Mouse (Mus musculus) CH12.LX (cell line): ENCODE data around the gene BC049715. TPM values are rescaled to one million over a fixed set of nuclear protein-coding genes. Genes with fewer than 3 reads are reported as not detected.

ENCODE experiments used
- DNase-seq: peaks from one replicate; pipeline ENCODE4 v3.0.0-alpha.2; 2013; ENCODE audit errors: extremely low read depth
- H3K27ac ChIP-seq: 2 replicates; pipeline ENCODE4 v1.5.1; 2012; ENCODE audit warnings: low read depth, mild to moderate bottlenecking, control low read depth, moderate library complexity; ENCODE audit not compliant: insufficient read depth
- H3K27me3 ChIP-seq: replicated peaks from 2 replicates; pipeline ENCODE3; 2012; ENCODE audit warnings: inconsistent platforms
- H3K36me3 ChIP-seq, 2 experiments: replicated peaks in 1 of 2; 2 replicates each; pipeline versions ENCODE3 to v1.6.1; 2012; ENCODE audit warnings: inconsistent platforms in 1 of 2, low read length in 1 of 2, mild to moderate bottlenecking in 1 of 2, mixed read lengths in 1 of 2, moderate library complexity in 1 of 2; ENCODE audit not compliant: control insufficient read depth in 1 of 2, insufficient read depth in 1 of 2
- H3K4me1 ChIP-seq, 2 experiments: 2 replicates each; pipeline ENCODE4 v1.6.1; 2012; ENCODE audit warnings: inconsistent platforms in 1 of 2, moderate library complexity in 1 of 2; ENCODE audit not compliant: insufficient read depth in 2 of 2, control insufficient read depth in 1 of 2
- H3K4me2 ChIP-seq: 2 replicates; pipeline ENCODE4 v1.6.1; 2012; ENCODE audit warnings: low read depth, mild to moderate bottlenecking, control low read depth; ENCODE audit not compliant: poor library complexity, insufficient read depth, severe bottlenecking
- H3K4me3 ChIP-seq, 3 experiments: fragments of 150-350 bp in 1 of 3; sonication (generic) in 1 of 3; replicated peaks in 1 of 3; 2 replicates each; pipeline versions ENCODE3 to v1.5.1; 2011 to 2012; ENCODE audit warnings: low read depth in 2 of 3, low read length in 2 of 3, mild to moderate bottlenecking in 2 of 3, moderate library complexity in 2 of 3, control low read depth in 1 of 3, improper control_type of control experiment in 1 of 3, inconsistent platforms in 1 of 3, mixed read lengths in 1 of 3; ENCODE audit not compliant: poor library complexity in 1 of 3
- H3K79me2 ChIP-seq: replicated peaks from 2 replicates; pipeline ENCODE4 v1.6.1; 2012; ENCODE audit warnings: mild to moderate bottlenecking, moderate library complexity; ENCODE audit not compliant: control insufficient read depth, poor library complexity, insufficient read depth, severe bottlenecking; ENCODE audit errors: extremely low read depth
- H3K9ac ChIP-seq: 2 replicates; pipeline ENCODE4 v1.6.1; 2012; ENCODE audit warnings: low read depth, mild to moderate bottlenecking, control low read depth, moderate library complexity; ENCODE audit not compliant: insufficient read depth
- H3K9me3 ChIP-seq: replicated peaks from 2 replicates; pipeline ENCODE3; 2012; ENCODE audit warnings: low read length, inconsistent platforms, mixed read lengths
- BHLHE40 ChIP-seq: IDR thresholded peaks from 2 replicates; pipeline ENCODE4 v1.6.1; 2011; ENCODE audit warnings: mild to moderate bottlenecking, low read depth, low read length, improper control_type of control experiment
- CHD2 ChIP-seq: IDR thresholded peaks from 2 replicates; pipeline ENCODE4 v1.6.1; 2011; ENCODE audit warnings: low read length, improper control_type of control experiment
- EP300 ChIP-seq: IDR thresholded peaks from 2 replicates; pipeline ENCODE4 v1.6.1; 2011; ENCODE audit warnings: low read length, improper control_type of control experiment
- ETS1 ChIP-seq: conservative IDR thresholded peaks from 2 replicates; pipeline ENCODE4 v1.6.1; 2012; ENCODE audit warnings: low read depth, mild to moderate bottlenecking, inconsistent platforms, low read length, improper control_type of control experiment, moderate library complexity
- GABPA ChIP-seq: IDR thresholded peaks from 2 replicates; pipeline ENCODE4 v1.6.1; 2012; ENCODE audit warnings: low read depth, low read length, improper control_type of control experiment, inconsistent platforms; ENCODE audit not compliant: insufficient replicate concordance
- IRF4 ChIP-seq: IDR thresholded peaks from 2 replicates; pipeline ENCODE4 v1.6.1; 2014; ENCODE audit warnings: low read depth, mild to moderate bottlenecking, inconsistent platforms, low read length, improper control_type of control experiment
- JUN ChIP-seq: IDR thresholded peaks from 2 replicates; pipeline ENCODE4 v1.6.1; 2011; ENCODE audit warnings: low read depth, mild to moderate bottlenecking, low read length, improper control_type of control experiment, moderate library complexity; ENCODE audit not compliant: insufficient read depth
- JUND ChIP-seq: conservative IDR thresholded peaks from 2 replicates; pipeline ENCODE4 v1.6.1; 2011; ENCODE audit warnings: low read depth, low read length, improper control_type of control experiment
- KAT2A ChIP-seq: IDR thresholded peaks from 2 replicates; pipeline ENCODE4 v1.6.1; 2012; ENCODE audit warnings: low read length, improper control_type of control experiment, inconsistent platforms; ENCODE audit not compliant: insufficient replicate concordance
- MAX ChIP-seq: IDR thresholded peaks from 2 replicates; pipeline ENCODE4 v1.6.1; 2011; ENCODE audit warnings: low read length, improper control_type of control experiment
- MEF2A ChIP-seq: IDR thresholded peaks from 2 replicates; pipeline ENCODE4 v1.6.1; 2014; ENCODE audit warnings: low read depth, mild to moderate bottlenecking, inconsistent platforms, low read length, improper control_type of control experiment, borderline replicate concordance
- MXI1 ChIP-seq: IDR thresholded peaks from 2 replicates; pipeline ENCODE4 v1.6.1; 2011; ENCODE audit warnings: mild to moderate bottlenecking, low read depth, low read length, improper control_type of control experiment
- NELFE ChIP-seq: IDR thresholded peaks from 2 replicates; pipeline ENCODE4 v1.6.1; 2011; ENCODE audit warnings: low read depth, low read length, improper control_type of control experiment
- NRF1 ChIP-seq: IDR thresholded peaks from 2 replicates; pipeline ENCODE4 v1.6.1; 2014; ENCODE audit warnings: low read depth, mild to moderate bottlenecking, inconsistent platforms, low read length, improper control_type of control experiment, moderate library complexity
- PAX5 ChIP-seq: IDR thresholded peaks from 2 replicates; pipeline ENCODE4 v1.6.1; 2012; ENCODE audit warnings: low read length, inconsistent platforms, mixed read lengths
- POLR2A ChIP-seq: IDR thresholded peaks from 2 replicates; pipeline ENCODE4 v1.6.1; 2011; ENCODE audit warnings: low read depth, mild to moderate bottlenecking, improper control_type of control experiment, low read length
- RAD21 ChIP-seq: IDR thresholded peaks from 2 replicates; pipeline ENCODE4 v1.6.1; 2011; ENCODE audit warnings: low read depth, mild to moderate bottlenecking, low read length, improper control_type of control experiment, moderate library complexity
- RCOR1 ChIP-seq: conservative IDR thresholded peaks from 2 replicates; pipeline ENCODE4 v1.6.1; 2012; ENCODE audit warnings: low read depth, mild to moderate bottlenecking, inconsistent platforms, low read length, improper control_type of control experiment
- SMC3 ChIP-seq: IDR thresholded peaks from 2 replicates; pipeline ENCODE4 v1.6.1; 2011; ENCODE audit warnings: low read depth, low read length, improper control_type of control experiment
- TCF12 ChIP-seq: IDR thresholded peaks from 2 replicates; pipeline ENCODE4 v1.6.1; 2014; ENCODE audit warnings: low read depth, mild to moderate bottlenecking, inconsistent platforms, low read length, improper control_type of control experiment
- USF1 ChIP-seq: IDR thresholded peaks from 2 replicates; pipeline ENCODE4 v1.6.1; 2014; ENCODE audit warnings: low read depth, mild to moderate bottlenecking, inconsistent platforms, low read length, improper control_type of control experiment
- USF2 ChIP-seq: conservative IDR thresholded peaks from 2 replicates; pipeline ENCODE4 v1.6.1; 2011; ENCODE audit warnings: low read depth, low read length, improper control_type of control experiment
- ZKSCAN1 ChIP-seq: IDR thresholded peaks from 2 replicates; pipeline ENCODE4 v1.6.1; 2012; ENCODE audit warnings: low read depth, inconsistent platforms, low read length, improper control_type of control experiment, borderline replicate concordance
- ZNF384 ChIP-seq: IDR thresholded peaks from 2 replicates; pipeline ENCODE4 v1.6.1; 2012; ENCODE audit warnings: low read depth, low read length, improper control_type of control experiment, inconsistent platforms
- dilution Hi-C: fragments of 300-500 bp; cut with MboI; formaldehyde crosslinking; loops from 2 replicates; pipeline ENCODE4 v1.14.3; 2020; ENCODE audit warnings: low sequenced_read_pairs; ENCODE audit not compliant: extremely low pct_unique_long_range_greater_than_20kb, extremely low pct_ligation_motif_present
- in situ Hi-C: fragments of 300-500 bp; cut with MboI; formaldehyde crosslinking; loops from 3 replicates; pipeline ENCODE4 v1.14.3; 2019; ENCODE audit warnings: low sequenced_read_pairs, low pct_ligation_motif_present, low pct_unique_long_range_greater_than_20kb, mixed read lengths
- polyA plus RNA-seq: library from polyadenylated mRNA; unstranded; fragments of >175 nt; gene quantifications from 2 replicates; pipeline ENCODE4 v1.2.1, GENCODE M21; 2012; ENCODE audit warnings: low read depth; ENCODE audit not compliant: insufficient read length
- total RNA-seq, 2 experiments: library from RNA; depleted of rRNA; stranded (reverse); fragments of 300-350 nt in 1 of 2; fragments of >200 nt in 1 of 2; gene quantifications; 2 replicates each; pipeline ENCODE4 v1.2.3; 2012 to 2014

BC049715 gene
- total and polyA plus RNA-seq, 3 experiments, result 8.8 to 13.5 (median 9.9) TPM

- in situ Hi-C loops, result no loop called here
- no peak overlapping the region for H3K4me3 ChIP-seq
- no peaks in the 10 kb centered on the region for H3K9me3 ChIP-seq
- H3K36me3 ChIP-seq, result peaks cover 10 to 33% of the 10 kb centered on the region in 2 experiments
- H3K27ac ChIP-seq, result no peak overlapping the region
- TF ChIP-seq GABPA, result no peak
- no peak for TF ChIP-seq KAT2A
- TF ChIP-seq USF1, result no peak
- no peak for TF ChIP-seq ZNF384
- no peak for TF ChIP-seq CHD2
- TF ChIP-seq JUN, result no peak
- no peak for TF ChIP-seq NELFE
- TF ChIP-seq NRF1, result no peak
- no peak for TF ChIP-seq ZKSCAN1
- no peak for TF ChIP-seq RAD21
- no peak for TF ChIP-seq IRF4
- TF ChIP-seq SMC3, result no peak
- no peak for TF ChIP-seq MEF2A
- TF ChIP-seq MXI1, result no peak
- TF ChIP-seq ETS1, result no peak
- DNase-seq, result no peak
- dilution Hi-C loops, result loop anchor here (25.0 kb wide), 1 partner anchor 118 kb away; no protein-coding TSS in a partner anchor
- no peaks in the 10 kb centered on the region for H3K4me1 ChIP-seq
- H3K79me2 ChIP-seq, result no peaks in the 10 kb centered on the region
- H3K9ac ChIP-seq, result no peak overlapping the region
- no peak overlapping the region for H3K4me2 ChIP-seq
- H3K27me3 ChIP-seq, result no peaks in the 10 kb centered on the region
These were observed 41.5 kb downstream of the BC049715 start for GRCm38 (mm10) chr6:136868921-136869320.

GRCm38 (mm10) chr6:136874599-136874998, 47.2 kb downstream of the BC049715 start:
- Histone ChIP-seq H3K79me2 (no peaks in the 10 kb centered on the region), H3K27me3 (no peaks in the 10 kb centered on the region), H3K4me1 (no peaks in the 10 kb centered on the region), H3K9ac (no peak overlapping the region), H3K36me3 (peaks cover 0 to 22% of the 10 kb centered on the region in 2 experiments), H3K27ac (no peak overlapping the region), H3K9me3 (no peaks in the 10 kb centered on the region), H3K4me2 (no peak overlapping the region), H3K4me3 (no peak overlapping the region)
- DNase-seq, result no peak
- dilution Hi-C loops, result loop anchor here (25.0 kb wide), 1 partner anchor 113 kb away; no protein-coding TSS in a partner anchor
- TF ChIP-seq RCOR1 (no peak), JUND (no peak), GABPA (no peak), USF2 (no peak), TCF12 (no peak), EP300 (no peak), JUN (no peak), MXI1 (no peak), BHLHE40 (no peak), CHD2 (no peak), POLR2A (no peak), PAX5 (no peak), KAT2A (no peak), SMC3 (no peak), MAX (no peak), RAD21 (no peak)
- in situ Hi-C loops, result no loop called here
